Mouse (Mus musculus): ENCODE measurements around the gene Slc2a3. TPM values are rescaled to one million over a fixed set of nuclear protein-coding genes. Genes with fewer than 3 reads are reported as not detected.

The Slc2a3 gene
- polyA plus RNA-seq, 1 experiment from 2014 or later, result 40.1 TPM

DNA sequence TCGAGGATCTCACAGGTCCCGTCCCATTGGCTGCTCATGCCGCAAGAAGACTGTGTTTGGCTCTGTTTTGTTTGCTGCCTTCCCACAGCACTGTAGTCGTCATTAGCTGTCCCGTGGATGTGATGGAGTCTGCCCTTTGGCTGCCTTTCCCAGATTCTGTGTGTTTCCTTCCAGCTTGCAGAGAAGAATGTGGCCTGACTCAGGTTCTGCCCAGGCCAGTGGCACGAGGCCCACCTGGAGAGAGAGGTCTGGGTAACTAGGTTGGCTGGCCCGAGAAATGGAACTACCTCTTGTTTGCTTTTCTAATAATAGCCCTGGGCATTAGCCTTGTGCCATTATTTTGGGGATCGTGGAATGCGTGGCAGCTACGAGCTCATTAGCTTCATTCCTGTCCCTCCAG lies 22.6 kb upstream of the Slc2a3 start:
- no peak overlapping the region for H3K4me2 ChIP-seq (replicated peaks)
- H3K27ac ChIP-seq, result no peak overlapping the region
- H3K4me1 ChIP-seq (replicated peaks; ENCODE audit: control insufficient read depth, insufficient read depth, low read length), result peaks cover 41% of the 10 kb centered on the region
- no peak overlapping the region for H3K4me3 ChIP-seq (replicated peaks; ENCODE audit: low read length)
- 69% methylated on average over 10 of the region's 10 CpGs for WGBS
- H3K36me3 ChIP-seq (replicated peaks; ENCODE audit: control insufficient read depth, insufficient read depth), result peaks cover 4% of the 10 kb centered on the region
- DNase-seq (ENCODE audit: low spot score), result no peak
- no peak for ATAC-seq (ENCODE audit: low FRiP score)
- no peaks in the 10 kb centered on the region for H3K27me3 ChIP-seq (ENCODE audit: control insufficient read depth, insufficient read depth, low read length)
- no peaks in the 10 kb centered on the region for H3K9me3 ChIP-seq (ENCODE audit: control insufficient read depth, low read length)
- H3K9ac ChIP-seq, result no peak overlapping the region

DNA sequence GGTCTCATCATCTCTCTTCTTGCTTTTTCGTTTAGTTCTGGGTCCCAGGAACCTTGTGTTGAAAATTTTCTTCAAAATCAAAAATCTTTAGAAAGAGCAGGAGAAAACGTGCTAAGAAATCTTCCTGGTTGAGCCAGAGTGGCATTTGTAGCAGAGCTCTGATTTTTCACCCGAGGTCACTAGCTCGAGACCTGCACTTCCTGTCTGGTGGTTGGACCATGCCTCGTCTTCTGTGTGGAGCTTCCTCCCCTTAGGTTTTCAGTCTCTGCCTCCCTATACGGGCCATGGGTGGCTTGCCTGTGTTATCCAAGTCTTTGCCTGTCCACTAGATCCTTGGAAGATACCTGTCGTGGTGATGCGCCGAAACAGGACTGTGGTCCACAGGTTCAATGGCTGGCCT lies 20.4 kb upstream of the Slc2a3 start:
- Histone ChIP-seq H3K9ac (peak overlapping the region; percentile 81; the same call in 1 of the 2 replicates), H3K4me1 (replicated peaks; ENCODE audit: control insufficient read depth, insufficient read depth, low read length) (peaks cover 41% of the 10 kb centered on the region), H3K4me2 (replicated peaks) (peak overlapping the region; percentile 90), H3K9me3 (ENCODE audit: control insufficient read depth, low read length) (no peaks in the 10 kb centered on the region), H3K36me3 (replicated peaks; ENCODE audit: control insufficient read depth, insufficient read depth) (no peaks in the 10 kb centered on the region), H3K27ac (no peak overlapping the region), H3K27me3 (ENCODE audit: control insufficient read depth, insufficient read depth, low read length) (no peaks in the 10 kb centered on the region), H3K4me3 (replicated peaks; ENCODE audit: low read length) (peak overlapping the region; percentile 85; the same call in 1 of the 2 replicates)
- 84% methylated on average over 9 of the region's 9 CpGs for WGBS
- peak; percentile 18 for DNase-seq (ENCODE audit: low spot score)
- ATAC-seq (ENCODE audit: low FRiP score), result no peak

DNA sequence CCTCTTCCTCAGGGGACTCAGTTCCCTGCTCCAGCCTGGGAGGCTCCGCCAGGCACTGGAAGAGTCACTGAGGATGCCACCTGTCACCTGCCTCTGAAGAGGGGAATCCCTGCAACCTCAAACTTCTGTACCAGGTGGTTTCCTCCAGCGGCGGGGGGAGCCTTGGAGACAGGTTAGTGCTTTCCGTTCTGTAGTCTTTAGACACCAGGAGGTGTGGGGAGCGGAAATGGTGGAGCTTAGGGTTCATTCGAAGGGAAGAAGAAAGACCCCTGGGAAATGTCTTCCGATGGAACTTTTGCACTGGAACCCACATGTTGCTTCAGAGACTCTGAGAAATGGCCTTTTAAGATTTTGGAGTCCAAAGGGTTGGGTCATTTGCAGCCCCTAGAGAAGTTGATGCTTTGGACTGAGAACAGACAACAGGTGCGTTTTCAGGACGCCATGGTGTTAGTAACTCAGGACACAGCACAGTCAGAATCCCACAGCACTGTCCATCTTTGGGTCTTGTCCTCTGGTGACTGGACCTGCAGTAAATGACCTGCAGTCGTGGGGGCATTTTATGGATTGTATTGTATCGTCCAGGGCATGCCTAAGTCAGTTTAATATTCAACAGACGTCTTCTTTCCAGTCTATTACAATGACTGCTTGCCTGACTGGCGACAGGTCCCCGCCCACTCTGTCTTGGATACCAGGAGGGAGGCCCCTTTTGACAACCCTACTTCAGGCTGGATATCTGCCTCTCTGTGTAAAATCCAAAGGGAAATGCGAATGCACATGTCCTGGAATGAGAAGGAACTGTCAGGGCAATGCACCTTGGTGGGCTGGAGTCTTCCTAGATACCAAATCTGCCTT lies 19.6 kb upstream of the Slc2a3 start:
- peak overlapping the region; percentile 90 for H3K4me2 ChIP-seq (replicated peaks)
- WGBS, result 13% methylated on average over 15 of the region's 15 CpGs
- H3K9ac ChIP-seq, result peak overlapping the region; percentile 81
- peaks cover 33% of the 10 kb centered on the region for H3K4me1 ChIP-seq (replicated peaks; ENCODE audit: control insufficient read depth, insufficient read depth, low read length)
- ATAC-seq (ENCODE audit: low FRiP score), result no peak; the same call in 1 of the 2 replicates
- H3K4me3 ChIP-seq (replicated peaks; ENCODE audit: low read length), result peak overlapping the region; percentile 85
- H3K27me3 ChIP-seq (ENCODE audit: control insufficient read depth, insufficient read depth, low read length), result no peaks in the 10 kb centered on the region
- H3K9me3 ChIP-seq (ENCODE audit: control insufficient read depth, low read length), result no peaks in the 10 kb centered on the region
- no peak for DNase-seq (ENCODE audit: low spot score)
- no peaks in the 10 kb centered on the region for H3K36me3 ChIP-seq (replicated peaks; ENCODE audit: control insufficient read depth, insufficient read depth)
- H3K27ac ChIP-seq, result no peak overlapping the region

DNA sequence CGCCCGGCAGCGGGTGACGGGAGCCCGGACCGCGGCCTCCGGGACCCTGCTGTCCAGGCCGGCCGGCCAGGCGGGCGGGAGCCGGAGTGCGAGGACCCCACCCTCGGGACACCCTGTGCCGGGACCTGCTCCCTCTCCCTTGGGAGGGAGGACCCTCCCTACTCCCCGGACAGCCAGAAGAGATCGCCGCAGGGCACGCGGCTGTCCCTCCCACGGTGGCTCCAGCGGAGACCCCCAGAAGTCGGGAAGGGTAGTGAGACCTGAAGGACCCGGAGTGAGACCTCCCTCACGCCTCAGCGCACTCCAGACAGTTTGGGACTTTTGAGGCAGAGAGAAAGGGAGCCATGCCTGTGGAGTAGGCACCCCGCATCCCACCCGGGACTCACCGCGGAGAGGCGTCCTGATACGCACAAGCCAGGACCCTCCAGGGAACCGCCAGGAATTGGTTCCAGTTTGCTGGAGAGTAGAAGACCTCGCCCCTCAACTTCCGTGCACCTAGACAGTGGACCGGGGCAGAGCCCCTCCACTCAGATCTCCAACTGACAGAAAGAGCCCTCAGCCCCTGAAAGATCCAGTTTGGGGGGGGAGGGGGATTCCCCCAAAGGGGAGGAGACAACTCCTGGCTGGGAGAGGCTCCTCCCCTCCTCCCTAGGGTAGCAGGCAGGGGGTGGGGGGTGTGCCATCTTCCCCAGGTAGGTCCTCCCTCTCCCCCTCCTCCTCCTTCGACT lies 18.8 kb upstream of the Slc2a3 start:
- Histone ChIP-seq H3K9me3 (ENCODE audit: control insufficient read depth, low read length) (no peaks in the 10 kb centered on the region), H3K4me1 (replicated peaks; ENCODE audit: control insufficient read depth, insufficient read depth, low read length) (peaks cover 25% of the 10 kb centered on the region), H3K27ac (peak overlapping the region; percentile 44; the same call in 1 of the 2 replicates), H3K9ac (peak overlapping the region; percentile 81), H3K36me3 (replicated peaks; ENCODE audit: control insufficient read depth, insufficient read depth) (no peaks in the 10 kb centered on the region), H3K4me2 (replicated peaks) (peak overlapping the region; percentile 90), H3K27me3 (ENCODE audit: control insufficient read depth, insufficient read depth, low read length) (no peaks in the 10 kb centered on the region), H3K4me3 (replicated peaks; ENCODE audit: low read length) (peak overlapping the region; percentile 85)
- under 1% methylated on average over 38 of the region's 38 CpGs for WGBS
- no peak for DNase-seq (ENCODE audit: low spot score)
- peak; percentile 71 for ATAC-seq (ENCODE audit: low FRiP score)

DNA sequence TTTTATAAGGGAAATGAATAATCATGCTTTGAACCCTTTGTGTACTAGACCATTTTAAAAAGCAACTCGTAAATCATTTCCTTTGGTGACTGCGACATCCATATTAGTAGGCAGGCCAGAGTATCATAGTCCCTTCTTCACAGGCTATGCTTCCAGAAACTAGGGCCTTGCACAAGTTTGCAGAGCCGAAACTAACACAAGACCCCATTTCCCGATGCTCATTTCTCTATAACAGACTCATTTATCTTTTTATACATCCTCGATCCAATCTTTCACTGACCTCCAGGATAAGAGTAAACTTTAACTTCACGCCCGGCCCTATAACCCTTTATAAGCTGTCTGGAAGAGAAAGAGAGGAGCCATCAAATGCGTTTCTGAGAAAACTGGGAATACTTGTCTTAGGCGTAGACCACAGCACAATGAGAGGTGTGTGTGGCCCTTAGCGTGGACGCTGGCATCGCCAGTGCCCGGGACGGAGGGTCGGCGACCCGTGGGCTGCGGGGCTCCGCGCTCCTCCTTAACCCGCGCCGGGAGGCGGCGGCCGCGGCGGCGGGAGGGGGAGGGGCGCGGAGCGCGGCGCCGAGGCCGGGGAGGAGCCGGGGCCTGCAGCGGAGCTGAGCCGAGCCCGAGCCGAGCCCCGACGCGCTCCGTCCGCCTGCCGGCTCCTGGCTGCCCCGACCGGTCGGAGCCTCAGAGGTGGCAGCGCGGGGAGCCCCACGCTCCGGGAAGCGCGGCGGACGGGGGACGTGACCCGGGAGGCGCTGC lies 18.0 kb upstream of the Slc2a3 start, which contains the start of gene Foxj2:
Gene Foxj2 (plus strand): TSS at position 609 of the 765 bp plus-strand sequence.
- H3K27ac ChIP-seq, result peak within 1 kb of the TSS; percentile 44; the same call in 1 of the 2 replicates
- peak; percentile 81 for ATAC-seq (ENCODE audit: low FRiP score)
- peak; percentile 70 for DNase-seq (ENCODE audit: low spot score)
- H3K36me3 ChIP-seq (replicated peaks; ENCODE audit: control insufficient read depth, insufficient read depth), result no peaks in the 10 kb centered on the region
- 2% methylated on average over 60 of the region's 61 CpGs for WGBS
- peak within 1 kb of the TSS; percentile 81 for H3K9ac ChIP-seq
- no peaks in the 10 kb centered on the region for H3K9me3 ChIP-seq (ENCODE audit: control insufficient read depth, low read length)
- H3K4me2 ChIP-seq (replicated peaks), result peak within 1 kb of the TSS; percentile 90
- H3K27me3 ChIP-seq (ENCODE audit: control insufficient read depth, insufficient read depth, low read length), result no peaks in the 10 kb centered on the region
- peak within 1 kb of the TSS; percentile 85 for H3K4me3 ChIP-seq (replicated peaks; ENCODE audit: low read length)
- H3K4me1 ChIP-seq (replicated peaks; ENCODE audit: control insufficient read depth, insufficient read depth, low read length), result peaks cover 24% of the 10 kb centered on the region

DNA sequence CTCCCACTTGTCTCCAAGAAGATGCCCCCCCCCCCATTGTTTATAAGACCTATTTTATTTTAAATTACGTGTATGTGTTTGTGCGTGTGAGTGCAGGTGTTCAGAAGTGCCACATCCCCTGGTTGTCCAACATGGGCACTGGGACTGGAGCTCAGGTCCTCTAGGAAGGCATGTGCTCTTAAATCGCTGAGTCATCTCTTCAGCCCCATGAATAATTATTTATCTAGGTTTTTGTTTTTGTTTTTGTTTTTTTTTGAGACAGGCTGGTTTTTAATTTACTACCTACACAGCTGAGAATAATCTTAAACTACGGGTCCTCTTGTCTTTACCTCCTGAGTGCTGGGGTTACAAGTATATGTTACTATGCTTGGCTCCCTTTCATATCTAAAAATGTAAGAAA lies 12.2 kb upstream of the Slc2a3 start:
- Histone ChIP-seq H3K36me3 (replicated peaks; ENCODE audit: control insufficient read depth, insufficient read depth) (no peaks in the 10 kb centered on the region), H3K4me1 (replicated peaks; ENCODE audit: control insufficient read depth, insufficient read depth, low read length) (peaks cover 12% of the 10 kb centered on the region), H3K9ac (no peak overlapping the region), H3K9me3 (ENCODE audit: control insufficient read depth, low read length) (no peaks in the 10 kb centered on the region), H3K27ac (no peak overlapping the region), H3K4me2 (replicated peaks) (no peak overlapping the region), H3K27me3 (ENCODE audit: control insufficient read depth, insufficient read depth, low read length) (no peaks in the 10 kb centered on the region), H3K4me3 (replicated peaks; ENCODE audit: low read length) (no peak overlapping the region)
- no peak for DNase-seq (ENCODE audit: low spot score)
- ATAC-seq (ENCODE audit: low FRiP score), result no peak
- WGBS, result 93% methylated on average over 4 of the region's 4 CpGs

DNA sequence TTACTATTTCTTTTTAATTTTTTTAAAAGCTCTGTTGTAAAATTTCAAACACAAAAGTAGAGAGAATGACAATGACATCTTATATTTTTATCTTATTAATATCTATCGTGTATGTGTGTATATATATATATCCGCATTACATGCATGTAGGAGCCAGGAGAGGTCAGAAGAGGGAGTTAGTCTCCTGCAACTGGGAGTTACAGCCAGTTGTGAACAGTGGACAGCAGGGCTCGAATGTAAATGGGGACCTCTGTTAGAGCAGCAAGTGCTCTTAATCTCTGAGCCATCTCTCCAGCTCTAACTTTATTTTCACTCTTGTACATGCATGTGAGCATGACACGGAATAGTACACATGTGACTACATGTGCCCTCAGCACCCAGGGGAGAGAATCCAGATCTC lies 11.3 kb upstream of the Slc2a3 start:
- WGBS, result 94% methylated on average over 4 of the region's 4 CpGs
- peaks cover 12% of the 10 kb centered on the region for H3K4me1 ChIP-seq (replicated peaks; ENCODE audit: control insufficient read depth, insufficient read depth, low read length)

DNA sequence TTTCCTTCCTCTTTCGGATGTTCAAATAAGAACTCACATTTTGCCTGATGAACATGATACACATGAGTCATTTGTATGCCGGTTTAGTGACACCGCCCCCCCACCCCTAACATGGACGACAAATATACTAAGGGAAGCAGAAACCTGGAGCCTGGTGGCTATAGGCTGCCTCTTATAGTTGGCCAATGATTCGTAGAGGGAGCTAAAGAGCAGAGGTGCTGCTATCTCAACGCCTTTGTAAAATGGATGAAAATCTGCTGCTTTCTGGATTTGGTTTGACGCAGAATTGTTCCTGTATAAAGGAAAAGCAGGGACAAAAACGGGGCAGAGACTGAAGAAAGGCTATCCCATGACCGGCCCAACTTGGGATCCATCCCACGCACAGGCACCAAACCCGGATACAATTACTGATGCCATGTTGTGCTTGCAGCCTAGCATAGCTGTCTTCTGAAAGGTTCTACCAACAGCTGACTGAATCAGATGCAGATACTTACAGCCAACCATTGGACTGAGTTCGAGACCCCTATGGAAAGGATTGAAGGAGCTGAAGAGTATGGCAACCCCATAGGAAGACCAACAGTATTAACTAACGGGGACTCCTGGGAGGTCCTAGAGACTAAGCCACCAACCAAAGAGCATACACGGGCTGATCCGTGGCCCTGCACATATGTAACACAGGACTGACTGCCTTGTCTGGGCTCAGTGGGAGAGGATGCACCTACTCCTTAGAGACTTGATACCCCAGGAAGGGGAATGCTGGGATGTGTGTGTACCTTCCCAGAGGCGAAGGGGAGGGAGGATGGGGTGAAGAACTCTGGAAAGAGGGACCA lies 10.5 kb upstream of the Slc2a3 start:
- Histone ChIP-seq H3K9me3 (ENCODE audit: control insufficient read depth, low read length) (no peaks in the 10 kb centered on the region), H3K4me3 (replicated peaks; ENCODE audit: low read length) (peak overlapping the region; percentile 49), H3K36me3 (replicated peaks; ENCODE audit: control insufficient read depth, insufficient read depth) (no peaks in the 10 kb centered on the region), H3K27ac (peak overlapping the region; percentile 90), H3K27me3 (ENCODE audit: control insufficient read depth, insufficient read depth, low read length) (no peaks in the 10 kb centered on the region), H3K9ac (peak overlapping the region; percentile 55), H3K4me2 (replicated peaks) (peak overlapping the region; percentile 60), H3K4me1 (replicated peaks; ENCODE audit: control insufficient read depth, insufficient read depth, low read length) (peaks cover 12% of the 10 kb centered on the region)
- WGBS, result 29% methylated on average over 16 of the region's 16 CpGs
- peak; percentile 54 for DNase-seq (ENCODE audit: low spot score)
- no peak for ATAC-seq (ENCODE audit: low FRiP score)

More for the DNA sequence above, 11.3 kb upstream of the Slc2a3 start:
- Histone ChIP-seq H3K27me3 (ENCODE audit: control insufficient read depth, insufficient read depth, low read length) (no peaks in the 10 kb centered on the region), H3K4me2 (replicated peaks) (no peak overlapping the region), H3K36me3 (replicated peaks; ENCODE audit: control insufficient read depth, insufficient read depth) (no peaks in the 10 kb centered on the region), H3K27ac (no peak overlapping the region), H3K9ac (no peak overlapping the region), H3K9me3 (ENCODE audit: control insufficient read depth, low read length) (no peaks in the 10 kb centered on the region), H3K4me3 (replicated peaks; ENCODE audit: low read length) (no peak overlapping the region)
- ATAC-seq (ENCODE audit: low FRiP score) (no peak), DNase-seq (ENCODE audit: low spot score) (no peak)

Measured in hindbrain, embryonic 14.5 days (tissue).